Mouse (Mus musculus) 3134 (cell line): ENCODE results near the gene Zzef1.

Experiments
- DNase-seq: peaks from one replicate; pipeline ENCODE4 v3.0.0-alpha.2; 2011; ENCODE audit warnings: low spot score; ENCODE audit not compliant: insufficient read length; ENCODE audit errors: extremely low read depth

The Zzef1 gene

GRCm38 (mm10) chr11:72872061-72872460, 76.0 kb downstream of the Zzef1 start:
- DNase-seq = no peak

GRCm38 (mm10) chr11:72892623-72893022, 96.6 kb downstream of the Zzef1 start:
- DNase-seq = no peak

DNA sequence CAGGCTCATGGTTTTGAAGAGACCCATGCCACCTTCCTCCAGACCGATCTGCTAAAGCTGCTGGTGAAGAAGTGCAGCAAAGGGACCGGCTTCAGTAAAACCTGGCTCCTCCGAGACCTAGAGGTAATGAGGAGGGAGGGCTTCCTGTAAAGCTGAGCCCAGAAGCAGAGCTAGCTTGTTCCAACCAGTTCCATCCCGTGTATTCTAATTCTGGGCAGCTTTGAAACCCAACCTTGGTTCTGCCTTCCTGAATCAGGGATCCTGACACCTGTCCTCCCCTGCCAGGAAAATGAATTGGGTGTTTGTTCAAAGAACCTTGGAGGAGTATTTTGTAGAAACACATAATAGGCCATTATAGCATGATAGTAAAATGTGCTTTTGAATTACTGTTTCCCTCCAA, 112.4 kb downstream of the Zzef1 start:
- DNase-seq = no peak

- DNase-seq = no peak
Measured at GRCm38 (mm10) chr11:72917299-72917996, 121.4 kb downstream of the Zzef1 start.

DNA sequence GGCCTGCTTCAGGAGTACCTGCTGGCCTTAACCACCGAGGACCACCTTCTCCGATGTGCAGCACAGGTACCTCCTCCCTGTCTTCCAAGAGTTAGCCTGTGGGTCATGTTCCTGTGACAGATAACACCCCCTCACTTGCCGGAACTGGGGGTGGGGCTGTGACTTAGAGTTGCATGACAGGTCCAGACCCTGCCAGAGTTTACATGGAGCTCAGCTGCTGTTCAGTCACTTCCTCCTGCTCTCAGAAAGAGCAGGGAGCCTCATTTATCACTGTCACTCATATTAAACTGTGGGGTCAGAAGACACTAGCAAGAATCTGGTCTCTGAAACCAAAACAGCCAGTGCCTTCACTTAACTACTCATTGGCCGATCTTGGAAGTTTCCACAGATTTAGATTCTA, 127.1 kb downstream of the Zzef1 start:
- DNase-seq = no peak

GRCm38 (mm10) chr11:72924458-72924857, 128.4 kb downstream of the Zzef1 start:
- no peak for DNase-seq

GRCm38 (mm10) chr11:72925067-72925466, 129.0 kb downstream of the Zzef1 start:
- DNase-seq = no peak

GRCm38 (mm10) chr11:72926226-72926890, 130.3 kb downstream of the Zzef1 start:
- peak; percentile 34 for DNase-seq

DNA sequence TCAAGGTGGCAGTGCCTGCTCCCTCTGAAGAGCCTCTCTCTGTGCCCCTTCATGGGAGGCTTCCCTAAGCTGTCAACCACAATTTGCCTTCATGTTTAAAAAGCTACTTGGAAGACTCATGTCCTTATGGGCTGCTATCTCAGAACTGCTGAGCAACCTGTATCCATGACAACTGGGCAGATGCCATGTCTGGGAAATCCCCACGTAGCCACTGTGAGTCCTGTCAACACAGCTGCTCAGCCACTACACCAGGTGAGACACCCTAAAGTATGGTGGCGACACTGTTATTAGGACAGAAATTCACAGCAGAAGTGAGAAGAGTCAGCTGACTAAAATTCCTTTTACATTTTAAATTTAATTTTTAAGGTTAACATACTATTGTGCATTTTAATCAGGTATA, 132.5 kb downstream of the Zzef1 start:
- DNase-seq = no peak

GRCm38 (mm10) chr11:72940208-72941143, 144.4 kb downstream of the Zzef1 start:
- peak; percentile 44 for DNase-seq

DNA sequence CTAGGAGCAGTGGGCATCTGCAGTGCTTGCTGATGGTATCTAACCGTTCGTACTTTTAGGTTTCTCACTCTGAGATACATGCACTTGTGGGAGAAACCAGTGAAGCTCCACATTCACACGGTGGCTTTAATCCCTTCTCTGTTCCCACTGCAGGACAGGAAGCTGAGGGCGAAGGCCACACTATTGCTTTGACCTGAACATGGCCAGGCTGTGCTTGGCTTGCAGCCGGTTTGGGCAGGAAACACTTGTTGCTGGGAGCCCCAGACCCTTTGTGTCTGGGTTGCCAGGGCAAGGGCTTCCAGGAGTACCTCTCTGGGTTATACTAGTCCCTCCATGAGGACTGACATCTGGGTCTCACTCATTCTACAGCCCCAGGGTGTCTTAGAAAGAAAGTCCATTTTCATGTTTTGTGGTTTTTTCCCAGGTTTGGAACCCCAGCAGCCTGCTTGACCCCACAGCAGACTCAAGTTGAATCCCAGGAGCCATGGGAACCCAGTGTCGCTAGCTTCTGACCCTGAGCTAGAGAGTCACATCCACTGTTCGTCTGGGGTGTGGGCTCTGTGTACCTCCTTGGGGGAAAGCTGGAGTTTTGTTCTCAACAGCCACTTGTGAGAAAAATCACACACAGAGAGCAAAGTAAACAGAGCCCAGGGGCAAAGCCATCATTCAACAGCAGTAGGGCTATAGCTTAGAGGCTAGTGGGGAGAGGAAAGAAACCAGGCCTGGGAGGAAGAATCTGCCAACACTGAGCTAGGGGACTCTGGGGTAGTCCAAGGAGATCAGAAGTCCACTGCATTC, 149.2 kb downstream of the Zzef1 start:
- no peak for DNase-seq

DNA sequence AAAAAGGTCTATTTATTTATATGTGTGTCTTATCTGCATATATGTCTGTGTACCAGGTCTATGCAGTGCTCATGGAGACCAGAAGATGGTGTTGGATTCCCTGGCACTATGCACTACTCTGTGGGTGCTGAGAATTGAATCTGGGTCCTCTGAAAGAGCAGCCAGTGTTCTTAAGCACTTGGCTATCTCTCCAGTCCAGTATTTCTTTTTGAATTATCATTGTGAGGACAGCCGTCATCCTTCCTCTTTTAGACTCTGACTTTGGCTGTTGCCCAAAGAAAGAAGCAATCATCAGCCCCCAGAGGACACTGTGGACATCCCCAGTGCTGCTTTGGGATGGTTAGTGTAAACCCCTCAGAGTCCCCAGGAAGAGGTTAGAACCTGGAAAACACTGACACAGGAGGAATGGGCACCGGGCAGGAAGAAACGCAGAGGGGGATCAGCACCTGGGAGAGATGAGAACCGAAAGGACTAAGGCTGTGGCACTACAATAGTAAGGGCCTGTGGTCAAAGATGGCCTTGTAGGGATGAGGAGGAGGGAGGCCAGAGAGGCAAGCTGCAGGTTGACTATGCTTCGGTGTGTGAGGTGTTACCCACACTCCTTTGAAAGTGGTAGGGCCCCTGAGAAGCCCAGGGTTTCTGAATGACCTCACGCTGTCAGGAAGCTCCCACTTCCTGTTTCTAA, 150.0 kb downstream of the Zzef1 start:
- DNase-seq = no peak

DNA sequence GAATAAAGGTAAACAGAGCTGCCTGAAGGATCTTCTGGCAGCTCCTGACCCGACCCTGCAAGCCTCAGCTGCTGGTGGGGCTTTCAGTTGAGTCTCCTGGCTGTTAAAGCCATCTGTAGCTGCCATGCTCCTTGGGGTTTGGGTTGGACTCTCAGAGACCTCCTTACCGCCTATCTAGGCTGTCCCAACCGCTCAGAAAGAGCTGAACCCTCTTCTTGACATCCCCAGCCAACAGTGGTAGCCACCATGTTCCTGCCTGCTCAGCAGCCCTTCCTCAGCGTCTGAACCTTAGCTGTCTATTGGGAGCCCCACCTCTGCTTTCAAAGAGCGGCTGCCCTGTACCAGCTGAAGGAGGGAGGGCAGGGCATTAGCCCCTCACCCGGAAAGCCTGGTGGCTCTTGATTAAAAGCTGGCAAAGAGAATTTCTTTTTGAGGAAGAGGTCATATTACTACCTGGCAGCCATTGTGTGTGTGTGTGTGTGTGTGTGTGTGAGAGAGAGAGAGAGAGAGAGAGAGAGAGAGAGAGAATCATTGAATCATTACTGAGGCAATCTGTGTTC, 150.6 kb downstream of the Zzef1 start:
- DNase-seq = no peak

GRCm38 (mm10) chr11:72947840-72948239, 151.8 kb downstream of the Zzef1 start:
- DNase-seq = no peak

DNA sequence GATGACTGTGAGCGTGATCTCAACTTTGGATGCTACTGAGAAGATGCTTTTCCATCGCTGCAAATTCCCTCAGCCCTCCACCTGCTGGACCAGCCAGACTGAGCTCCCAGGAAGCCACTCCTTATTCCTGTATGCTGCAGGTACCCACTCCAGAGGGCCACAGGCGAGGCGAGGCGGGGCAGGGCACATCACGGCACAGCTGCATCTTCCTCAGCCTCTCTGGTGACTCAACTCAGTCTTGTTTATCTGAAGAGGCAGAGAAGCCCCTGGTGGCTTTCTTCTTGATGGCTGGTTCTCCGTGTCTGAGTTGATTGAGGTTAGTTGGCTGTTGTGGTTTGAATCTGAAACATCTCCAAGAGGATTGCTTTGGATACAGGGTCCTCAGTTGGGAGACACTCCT, 152.2 kb downstream of the Zzef1 start:
- no peak for DNase-seq

DNA sequence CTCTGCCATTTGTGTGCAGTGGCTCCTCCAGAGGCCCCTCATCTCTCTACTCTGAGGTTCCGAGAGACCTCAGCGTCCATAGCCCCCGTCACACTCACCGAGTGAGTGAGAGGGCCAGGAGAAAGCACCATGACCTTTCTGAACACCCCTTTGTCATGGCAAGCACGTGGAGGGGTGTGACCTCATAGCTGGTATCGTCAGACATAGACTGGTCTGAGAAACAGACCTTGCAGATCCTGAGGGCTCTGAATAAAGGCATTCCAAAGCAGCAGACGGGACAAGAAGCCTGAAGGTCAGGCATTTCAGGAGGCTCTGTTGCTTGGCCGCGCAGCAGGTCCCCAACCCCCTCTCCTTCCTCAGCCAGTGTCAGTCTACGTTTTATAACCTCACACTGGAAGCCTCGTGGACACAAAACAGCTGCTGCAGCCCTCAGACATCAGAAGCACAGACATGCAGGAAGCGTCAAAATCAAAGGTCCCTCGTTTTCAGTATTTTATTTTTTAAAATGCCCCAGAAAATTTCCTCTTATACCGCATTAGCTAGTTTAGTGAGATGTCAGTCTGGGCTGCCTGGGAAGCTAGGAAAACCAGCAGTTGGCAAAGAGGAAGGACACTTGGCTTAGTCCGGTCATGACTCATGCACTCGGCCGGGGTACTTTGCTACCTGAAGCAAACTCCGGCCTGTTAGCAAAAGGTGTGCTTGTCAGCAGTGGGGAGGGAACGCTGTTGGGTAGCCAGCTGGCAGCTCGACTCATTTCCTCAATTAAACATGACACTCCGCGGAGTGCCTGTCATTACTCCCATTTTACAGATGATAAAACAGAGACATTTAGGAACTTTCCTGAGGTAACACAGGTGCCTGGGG, 155.3 kb downstream of the Zzef1 start:
- no peak for DNase-seq

DNA sequence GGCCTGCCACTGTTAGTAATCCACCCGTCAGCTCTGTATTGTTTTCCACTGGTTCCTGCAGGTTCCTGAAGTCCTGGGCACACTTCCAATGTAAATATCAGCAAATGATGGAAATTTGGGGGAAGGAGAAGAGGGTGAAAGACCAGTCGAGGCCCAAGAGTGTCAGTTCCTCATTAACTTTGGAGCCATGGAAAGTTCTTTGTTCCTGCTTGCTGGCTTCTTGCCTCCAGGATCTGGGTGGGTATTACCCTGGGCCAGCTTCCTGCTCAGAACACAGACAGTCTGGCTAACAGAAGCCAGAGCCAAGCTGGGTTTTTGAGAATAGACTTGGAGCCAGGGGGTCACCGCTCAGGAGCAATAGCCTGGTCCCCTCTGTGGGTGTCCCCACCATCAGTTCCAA, 156.2 kb downstream of the Zzef1 start:
- DNase-seq = no peak

- DNase-seq = peak; percentile 32
Measured at GRCm38 (mm10) chr11:72952697-72953096, 156.7 kb downstream of the Zzef1 start.

DNA sequence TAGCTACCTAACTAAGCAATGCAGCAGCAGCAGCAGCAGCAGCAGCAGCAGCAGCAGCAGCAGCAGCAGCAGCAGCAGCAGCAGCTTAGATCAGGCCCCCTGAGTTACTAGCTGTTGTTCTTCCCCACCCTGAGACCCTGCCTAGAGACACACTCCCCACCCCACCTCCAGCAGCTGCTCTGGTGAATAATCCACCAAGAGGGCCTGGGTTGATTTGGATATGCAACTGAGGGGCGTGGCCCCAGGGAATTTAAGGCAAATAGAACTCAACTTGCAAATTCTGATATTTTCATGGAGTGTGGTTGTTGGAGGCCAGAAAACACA, 157.1 kb downstream of the Zzef1 start:
- no peak for DNase-seq
